Mouse (Mus musculus): ENCODE measurements at regions not wholly inside any gene's neighbourhood (a gene's known extent, or its start where the extent isn't known, plus 50 kb on each side); places are given as distances from the start of the nearest gene placed in this dataset.

- H3K4me1 ChIP-seq (replicated peaks): no peaks in the 10 kb centered on the region
- 63% methylated on average over 4 of the region's 4 CpGs for WGBS
- H3K36me3 ChIP-seq: no peaks in the 10 kb centered on the region
- ATAC-seq: no peak
- no peaks in the 10 kb centered on the region for H3K9me3 ChIP-seq
- H3K4me3 ChIP-seq (replicated peaks): no peak overlapping the region
- H3K4me2 ChIP-seq (replicated peaks): no peak overlapping the region
- no peak overlapping the region for H3K9ac ChIP-seq
- H3K27me3 ChIP-seq (replicated peaks): no peaks in the 10 kb centered on the region
- no peak overlapping the region for H3K27ac ChIP-seq
These were observed 151.3 kb upstream of the Nrip1 start for GRCm38 (mm10) chr16:76524921-76525320.

- Histone ChIP-seq H3K4me3 (replicated peaks) (no peak overlapping the region), H3K9me3 (no peaks in the 10 kb centered on the region), H3K36me3 (no peaks in the 10 kb centered on the region), H3K27ac (no peak overlapping the region), H3K4me2 (replicated peaks) (no peak overlapping the region), H3K4me1 (replicated peaks) (no peaks in the 10 kb centered on the region), H3K27me3 (replicated peaks) (no peaks in the 10 kb centered on the region), H3K9ac (no peak overlapping the region)
- ATAC-seq: no peak
- WGBS: 93% methylated on average over 6 of the region's 6 CpGs
These were observed 147.5 kb upstream of the Nrip1 start for GRCm38 (mm10) chr16:76521142-76521541.

GRCm38 (mm10) chr16:76520643-76520993 is 147.0 kb upstream of the Nrip1 start:
- Histone ChIP-seq H3K4me3 (replicated peaks) (no peak overlapping the region), H3K9ac (no peak overlapping the region), H3K4me1 (replicated peaks) (no peaks in the 10 kb centered on the region), H3K9me3 (no peaks in the 10 kb centered on the region), H3K27ac (no peak overlapping the region), H3K4me2 (replicated peaks) (no peak overlapping the region), H3K27me3 (replicated peaks) (no peaks in the 10 kb centered on the region), H3K36me3 (no peaks in the 10 kb centered on the region)
- ATAC-seq: no peak
- WGBS: 65% methylated on average over 3 of the region's 3 CpGs

GRCm38 (mm10) chr16:76519911-76520642 is 146.4 kb upstream of the Nrip1 start:
- H3K27ac ChIP-seq: no peak overlapping the region
- no peak for ATAC-seq
- no peak overlapping the region for H3K4me2 ChIP-seq (replicated peaks)
- no peaks in the 10 kb centered on the region for H3K27me3 ChIP-seq (replicated peaks)
- no peak overlapping the region for H3K4me3 ChIP-seq (replicated peaks)
- WGBS: 83% methylated on average over 10 of the region's 10 CpGs
- H3K4me1 ChIP-seq (replicated peaks): no peaks in the 10 kb centered on the region
- H3K9me3 ChIP-seq: no peaks in the 10 kb centered on the region
- no peaks in the 10 kb centered on the region for H3K36me3 ChIP-seq
- H3K9ac ChIP-seq: no peak overlapping the region

GRCm38 (mm10) chr16:76510861-76511260 is 137.2 kb upstream of the Nrip1 start:
- H3K27me3 ChIP-seq (replicated peaks): no peaks in the 10 kb centered on the region
- H3K9ac ChIP-seq: no peak overlapping the region
- no peaks in the 10 kb centered on the region for H3K36me3 ChIP-seq
- no peak overlapping the region for H3K27ac ChIP-seq
- WGBS: 63% methylated on average over 8 of the region's 8 CpGs
- H3K4me2 ChIP-seq (replicated peaks): no peak overlapping the region
- H3K4me1 ChIP-seq (replicated peaks): no peaks in the 10 kb centered on the region
- H3K4me3 ChIP-seq (replicated peaks): no peak overlapping the region
- ATAC-seq: no peak
- no peaks in the 10 kb centered on the region for H3K9me3 ChIP-seq

- no peaks in the 10 kb centered on the region for H3K27me3 ChIP-seq (replicated peaks)
- no peak overlapping the region for H3K9ac ChIP-seq
- H3K4me3 ChIP-seq (replicated peaks): no peak overlapping the region
- no peak overlapping the region for H3K4me2 ChIP-seq (replicated peaks)
- ATAC-seq: no peak
- H3K4me1 ChIP-seq (replicated peaks): no peaks in the 10 kb centered on the region
- no peak overlapping the region for H3K27ac ChIP-seq
- no peaks in the 10 kb centered on the region for H3K36me3 ChIP-seq
- H3K9me3 ChIP-seq: no peaks in the 10 kb centered on the region
- WGBS: 77% methylated on average over 6 of the region's 6 CpGs
These were observed 135.6 kb upstream of the Nrip1 start for GRCm38 (mm10) chr16:76509109-76509650.

- Histone ChIP-seq H3K27ac (no peak overlapping the region), H3K9me3 (no peaks in the 10 kb centered on the region), H3K4me3 (replicated peaks) (no peak overlapping the region), H3K27me3 (replicated peaks) (no peaks in the 10 kb centered on the region), H3K4me1 (replicated peaks) (no peaks in the 10 kb centered on the region), H3K4me2 (replicated peaks) (no peak overlapping the region), H3K36me3 (no peaks in the 10 kb centered on the region), H3K9ac (no peak overlapping the region)
- peak; percentile 62; the same call in 1 of the 2 replicates for ATAC-seq
- WGBS: 56% methylated on average over 5 of the region's 5 CpGs
These were observed 133.6 kb upstream of the Nrip1 start for GRCm38 (mm10) chr16:76507191-76507746.

- no peak overlapping the region for H3K27ac ChIP-seq
- no peaks in the 10 kb centered on the region for H3K27me3 ChIP-seq (replicated peaks)
- H3K4me1 ChIP-seq (replicated peaks): no peaks in the 10 kb centered on the region
- H3K4me2 ChIP-seq (replicated peaks): no peak overlapping the region
- 44% methylated on average over 4 of the region's 4 CpGs for WGBS
- H3K9me3 ChIP-seq: no peaks in the 10 kb centered on the region
- no peak overlapping the region for H3K9ac ChIP-seq
- ATAC-seq: no peak
- H3K36me3 ChIP-seq: no peaks in the 10 kb centered on the region
- no peak overlapping the region for H3K4me3 ChIP-seq (replicated peaks)
These were observed 132.6 kb upstream of the Nrip1 start for GRCm38 (mm10) chr16:76506240-76506639.

GRCm38 (mm10) chr16:76499686-76500400 is 126.2 kb upstream of the Nrip1 start:
- H3K4me3 ChIP-seq (replicated peaks): no peak overlapping the region
- no peak overlapping the region for H3K4me2 ChIP-seq (replicated peaks)
- 44% methylated on average over 8 of the region's 8 CpGs for WGBS
- H3K27ac ChIP-seq: no peak overlapping the region
- no peaks in the 10 kb centered on the region for H3K9me3 ChIP-seq
- no peaks in the 10 kb centered on the region for H3K27me3 ChIP-seq (replicated peaks)
- H3K9ac ChIP-seq: no peak overlapping the region
- H3K4me1 ChIP-seq (replicated peaks): no peaks in the 10 kb centered on the region
- ATAC-seq: peak; percentile 92
- H3K36me3 ChIP-seq: no peaks in the 10 kb centered on the region

GRCm38 (mm10) chr16:76498233-76498632 is 124.6 kb upstream of the Nrip1 start:
- H3K9ac ChIP-seq: no peak overlapping the region
- 72% methylated on average over 2 of the region's 2 CpGs for WGBS
- no peak overlapping the region for H3K4me2 ChIP-seq (replicated peaks)
- no peak for ATAC-seq
- no peak overlapping the region for H3K4me3 ChIP-seq (replicated peaks)
- no peaks in the 10 kb centered on the region for H3K9me3 ChIP-seq
- no peaks in the 10 kb centered on the region for H3K4me1 ChIP-seq (replicated peaks)
- H3K27ac ChIP-seq: no peak overlapping the region
- no peaks in the 10 kb centered on the region for H3K27me3 ChIP-seq (replicated peaks)
- H3K36me3 ChIP-seq: no peaks in the 10 kb centered on the region

GRCm38 (mm10) chr16:76497041-76497808 is 123.6 kb upstream of the Nrip1 start:
- Histone ChIP-seq H3K4me1 (replicated peaks) (no peaks in the 10 kb centered on the region), H3K9ac (no peak overlapping the region), H3K27ac (no peak overlapping the region), H3K9me3 (no peaks in the 10 kb centered on the region), H3K4me2 (replicated peaks) (no peak overlapping the region), H3K27me3 (replicated peaks) (no peaks in the 10 kb centered on the region), H3K4me3 (replicated peaks) (no peak overlapping the region), H3K36me3 (no peaks in the 10 kb centered on the region)
- ATAC-seq: no peak
- WGBS: 91% methylated on average over 12 of the region's 12 CpGs

GRCm38 (mm10) chr16:76483419-76483818 is 109.8 kb upstream of the Nrip1 start:
- H3K9me3 ChIP-seq: no peaks in the 10 kb centered on the region
- no peak overlapping the region for H3K9ac ChIP-seq
- 74% methylated on average over 5 of the region's 5 CpGs for WGBS
- H3K4me3 ChIP-seq (replicated peaks): no peak overlapping the region
- no peak overlapping the region for H3K4me2 ChIP-seq (replicated peaks)
- no peaks in the 10 kb centered on the region for H3K36me3 ChIP-seq
- ATAC-seq: peak; percentile 61; the same call in 1 of the 2 replicates
- no peak overlapping the region for H3K27ac ChIP-seq
- H3K27me3 ChIP-seq (replicated peaks): no peaks in the 10 kb centered on the region
- H3K4me1 ChIP-seq (replicated peaks): no peaks in the 10 kb centered on the region
